Mouse (Mus musculus) cerebellum, adult 2 months (tissue): ENCODE measurements around the gene Pawr.

Source experiments
- CTCF ChIP-seq: fragments of 200-500 bp; IDR thresholded peaks from 2 replicates; pipeline ENCODE4 v1.5.1; 2011; ENCODE audit warnings: low read depth, mild to moderate bottlenecking, control low read depth, low read length, moderate library complexity, borderline replicate concordance; ENCODE audit not compliant: insufficient read depth
- POLR2A ChIP-seq: fragments of 200-500 bp; IDR thresholded peaks from 2 replicates; pipeline ENCODE4 v1.6.1; 2011; ENCODE audit warnings: low read length, control low read depth, borderline replicate concordance; ENCODE audit not compliant: insufficient read depth

- TF ChIP-seq POLR2A (no peak), CTCF (no peak)
Observed at GRCm38 (mm10) chr10:108403366-108403865, 71.5 kb downstream of the Pawr start.
